Mouse (Mus musculus) neural tube, embryonic 15.5 days (tissue): ENCODE data around the gene Pex14. TPM values are rescaled to one million over a fixed set of nuclear protein-coding genes. Genes with fewer than 3 reads are reported as not detected.
A peak's percentile ranks its signal among the peaks of the same experiment; 100 is the strongest.

Experiments
- ATAC-seq: fragments of 200-750 bp; cut with Nextera tagmentation; 2 replicates; pipeline ENCODE4 v1.8.0; 2017; ENCODE audit warnings: mild to moderate bottlenecking, moderate TSS enrichment, moderate library complexity; ENCODE audit not compliant: low FRiP score
- H3K27ac ChIP-seq: fragments of 300-500 bp; sonication (generic); replicated peaks from 2 replicates; pipeline ENCODE4 v1.5.1; 2015; ENCODE audit warnings: mild to moderate bottlenecking, inconsistent platforms
- H3K27me3 ChIP-seq: fragments of 300-500 bp; sonication (generic); replicated peaks from 2 replicates; pipeline ENCODE4 v1.6.1; 2015; ENCODE audit warnings: inconsistent platforms
- H3K36me3 ChIP-seq: fragments of 300-500 bp; sonication (generic); 2 replicates; pipeline ENCODE4 v1.6.1; 2015; ENCODE audit warnings: inconsistent platforms
- H3K4me1 ChIP-seq: fragments of 300-500 bp; sonication (generic); 2 replicates; pipeline ENCODE4 v1.6.1; 2015; ENCODE audit warnings: inconsistent platforms
- H3K4me2 ChIP-seq: fragments of 300-500 bp; sonication (generic); 2 replicates; pipeline ENCODE4 v1.6.1; 2015; ENCODE audit warnings: inconsistent platforms, mild to moderate bottlenecking, moderate library complexity
- H3K4me3 ChIP-seq: fragments of 300-500 bp; sonication (generic); replicated peaks from 2 replicates; pipeline ENCODE4 v1.5.1; 2015; ENCODE audit warnings: mild to moderate bottlenecking, inconsistent platforms
- H3K9ac ChIP-seq: fragments of 300-500 bp; sonication (generic); replicated peaks from 2 replicates; pipeline ENCODE4 v1.6.1; 2015; ENCODE audit warnings: mild to moderate bottlenecking, inconsistent platforms
- H3K9me3 ChIP-seq: fragments of 300-500 bp; sonication (generic); replicated peaks from 2 replicates; pipeline ENCODE4 v1.6.1; 2016; ENCODE audit warnings: inconsistent platforms
- WGBS: fragments of 180-500 bp; shearing (Covaris S2); methylation state at CpG from one replicate; pipeline ENCODE4 v1.1.7; 2015; ENCODE audit warnings: mixed read lengths; 5-methylcytosine and 5-hydroxymethylcytosine counted together
- polyA plus RNA-seq: library from polyadenylated mRNA; unstranded; fragments of >200 nt; fragmentation: Nextera tagmentation; extraction: Ambion mirVana; gene quantifications from 2 replicates; pipeline ENCODE4 v1.2.1, GENCODE M21; 2015

Pex14 gene
- polyA plus RNA-seq, 1 experiment from 2014 or later: 60.0 TPM

DNA sequence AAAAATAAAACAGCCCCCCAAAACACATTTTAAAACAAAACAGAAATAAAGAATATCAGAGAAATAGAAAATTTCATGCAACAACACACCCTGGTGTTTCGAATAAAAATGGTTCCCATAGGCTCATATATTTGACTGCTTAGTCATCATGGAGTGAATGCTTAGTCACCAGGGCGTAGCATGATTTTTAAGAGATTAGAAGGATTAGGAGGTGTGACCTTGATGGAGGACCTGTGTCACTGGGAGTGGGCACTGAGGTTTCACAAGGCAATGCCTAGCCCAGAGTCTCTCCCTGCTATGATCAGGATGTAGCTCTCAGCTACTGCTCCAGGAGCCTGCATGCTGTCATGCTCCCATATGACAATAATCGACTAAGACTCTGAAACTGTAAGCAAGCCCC is 93.6 kb downstream of the Pex14 start:
- no peak overlapping the region for H3K27ac ChIP-seq
- H3K27me3 ChIP-seq: no peaks in the 10 kb centered on the region
- no peak overlapping the region for H3K4me3 ChIP-seq
- 98% methylated on average over 3 of the region's 3 CpGs for WGBS
- ATAC-seq: no peak
- no peak overlapping the region for H3K9ac ChIP-seq
- H3K36me3 ChIP-seq: no peaks in the 10 kb centered on the region
- no peaks in the 10 kb centered on the region for H3K9me3 ChIP-seq
- no peaks in the 10 kb centered on the region for H3K4me1 ChIP-seq
- H3K4me2 ChIP-seq: no peak overlapping the region

DNA sequence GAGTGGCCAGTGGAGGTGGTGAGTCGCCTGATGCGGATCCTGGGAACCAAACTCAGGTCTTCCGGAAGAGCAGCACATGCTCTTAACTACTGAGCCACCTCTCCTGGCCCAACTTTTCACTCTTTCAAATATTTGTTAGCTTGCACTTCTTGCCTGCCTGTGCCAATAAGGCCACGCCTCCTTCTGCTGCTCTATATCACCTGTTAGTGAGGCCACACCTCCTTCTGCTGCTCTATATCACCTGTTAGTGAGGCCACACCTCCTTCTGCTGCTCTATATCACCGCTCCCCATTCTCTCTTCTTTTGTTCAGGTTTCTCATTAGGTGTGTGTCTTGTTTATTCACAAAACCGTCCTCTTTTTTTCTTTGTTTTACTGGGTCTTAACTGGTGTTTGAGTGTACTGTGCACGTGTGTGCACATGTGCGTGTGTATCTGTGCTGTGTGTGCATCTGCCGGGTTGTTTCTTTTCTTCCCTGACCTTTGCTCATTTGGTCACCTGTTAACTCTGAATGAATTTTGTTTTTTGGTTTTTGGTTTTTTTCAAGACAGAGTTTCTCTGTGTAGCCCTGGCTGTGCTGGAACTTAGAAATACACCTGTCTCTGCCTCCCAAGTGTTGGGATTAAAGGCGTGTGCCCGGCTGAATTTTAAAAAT is 97.1 kb downstream of the Pex14 start:
- Histone ChIP-seq H3K4me2 (no peak overlapping the region), H3K27ac (no peak overlapping the region), H3K4me3 (no peak overlapping the region), H3K36me3 (no peaks in the 10 kb centered on the region), H3K9me3 (no peaks in the 10 kb centered on the region), H3K27me3 (no peaks in the 10 kb centered on the region), H3K4me1 (no peaks in the 10 kb centered on the region), H3K9ac (no peak overlapping the region)
- ATAC-seq: no peak
- WGBS: 93% methylated on average over 11 of the region's 11 CpGs

DNA sequence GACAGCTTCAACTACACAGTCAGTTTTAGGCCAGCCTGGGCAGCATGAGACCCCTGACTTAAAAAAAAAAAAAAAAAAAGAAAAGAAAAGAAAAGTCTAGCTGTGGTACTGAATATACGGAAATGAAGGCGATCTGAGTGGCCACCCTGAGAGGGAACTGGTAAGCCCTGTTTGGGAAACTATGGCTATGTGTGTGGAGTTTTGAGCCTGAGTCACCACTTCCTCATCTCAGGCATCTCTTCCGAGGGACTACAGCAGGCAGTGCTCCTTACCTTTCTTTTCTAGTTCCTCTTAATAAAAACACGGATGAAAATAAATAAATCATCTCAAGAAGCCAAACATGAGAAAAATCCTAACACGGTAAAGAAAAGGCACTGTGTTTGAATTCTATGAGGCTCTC is 98.2 kb downstream of the Pex14 start:
- H3K27me3 ChIP-seq: no peaks in the 10 kb centered on the region
- H3K27ac ChIP-seq: no peak overlapping the region
- H3K4me2 ChIP-seq: no peak overlapping the region
- H3K4me1 ChIP-seq: no peaks in the 10 kb centered on the region
- no peaks in the 10 kb centered on the region for H3K9me3 ChIP-seq
- ATAC-seq: no peak
- H3K4me3 ChIP-seq: no peak overlapping the region
- H3K9ac ChIP-seq: no peak overlapping the region
- no peaks in the 10 kb centered on the region for H3K36me3 ChIP-seq
- WGBS: 87% methylated on average over 5 of the region's 5 CpGs

DNA sequence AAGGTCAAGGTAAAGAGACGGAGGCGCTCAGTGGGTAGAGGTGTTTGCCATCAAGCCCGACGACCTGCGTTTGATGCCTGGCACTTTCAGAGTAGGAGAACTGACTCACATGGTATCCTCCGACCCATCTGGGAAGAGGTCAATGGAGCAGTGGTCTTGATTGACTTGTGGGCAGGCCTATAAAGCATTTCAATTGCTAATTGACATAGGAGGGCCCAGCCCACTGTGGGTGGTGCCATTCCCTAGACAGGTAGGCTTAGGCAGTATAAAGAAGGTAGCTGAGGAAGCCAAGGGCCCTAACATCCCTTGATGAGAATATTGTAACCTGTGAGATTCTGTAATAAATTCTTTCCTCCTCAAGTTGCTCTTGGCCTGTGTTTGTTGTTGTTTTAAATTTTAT is 98.9 kb downstream of the Pex14 start:
- ATAC-seq: no peak
- H3K27ac ChIP-seq: no peak overlapping the region
- H3K4me3 ChIP-seq: no peak overlapping the region
- no peaks in the 10 kb centered on the region for H3K27me3 ChIP-seq
- no peaks in the 10 kb centered on the region for H3K4me1 ChIP-seq
- H3K9me3 ChIP-seq: no peaks in the 10 kb centered on the region
- WGBS: 93% methylated on average over 6 of the region's 6 CpGs
- no peak overlapping the region for H3K9ac ChIP-seq
- no peaks in the 10 kb centered on the region for H3K36me3 ChIP-seq
- H3K4me2 ChIP-seq: no peak overlapping the region

DNA sequence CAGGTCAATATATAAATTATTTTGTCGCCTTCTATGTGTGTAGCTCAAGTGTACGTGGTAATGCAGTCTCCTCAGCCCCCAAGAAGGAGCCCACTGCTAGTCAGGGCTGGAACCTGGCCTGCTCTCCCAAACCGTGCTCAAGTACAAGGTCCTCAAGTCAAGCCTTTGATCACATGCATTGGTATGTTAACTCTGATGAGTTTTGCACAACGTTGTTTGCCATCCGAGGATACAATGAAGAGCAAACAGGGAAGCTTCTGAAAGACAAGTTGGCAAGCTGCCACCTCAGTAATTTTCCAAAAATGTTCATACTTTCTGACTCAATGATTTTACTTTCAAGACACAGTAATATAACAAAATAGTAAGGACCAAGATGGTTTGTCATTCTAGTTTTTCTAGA is 105.7 kb downstream of the Pex14 start:
- 78% methylated on average over 5 of the region's 5 CpGs for WGBS
- no peak overlapping the region for H3K9ac ChIP-seq
- no peak overlapping the region for H3K27ac ChIP-seq
- H3K4me2 ChIP-seq: no peak overlapping the region
- no peak for ATAC-seq
- H3K36me3 ChIP-seq: no peaks in the 10 kb centered on the region
- peaks cover 17% of the 10 kb centered on the region for H3K4me1 ChIP-seq
- H3K9me3 ChIP-seq: no peaks in the 10 kb centered on the region
- no peak overlapping the region for H3K4me3 ChIP-seq
- no peaks in the 10 kb centered on the region for H3K27me3 ChIP-seq

DNA sequence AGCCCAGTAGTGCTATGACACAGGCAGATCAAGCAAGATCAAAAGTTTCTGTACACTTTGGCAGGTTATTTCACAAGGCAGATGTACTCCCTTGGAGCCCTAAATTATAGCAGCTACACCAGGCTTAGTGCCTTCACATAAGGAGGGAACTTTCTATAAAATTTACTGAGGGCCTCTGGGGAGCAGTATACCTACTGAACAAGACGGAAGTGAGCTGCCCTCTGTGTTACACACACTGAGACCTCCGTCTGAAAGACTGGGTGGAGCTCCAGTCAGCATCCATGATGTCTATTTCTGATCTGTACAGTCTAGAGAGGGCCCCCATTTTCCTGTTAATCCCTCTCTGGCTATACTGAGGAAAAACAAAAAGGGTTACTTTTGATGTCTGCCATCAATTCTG is 109.6 kb downstream of the Pex14 start:
- 20% methylated on average over 2 of the region's 2 CpGs for WGBS
- no peaks in the 10 kb centered on the region for H3K9me3 ChIP-seq
- H3K4me2 ChIP-seq: no peak overlapping the region
- H3K9ac ChIP-seq: no peak overlapping the region
- ATAC-seq: 0 out of 2 replicates have a peak, but pooled peaks have one; percentile 37
- no peaks in the 10 kb centered on the region for H3K27me3 ChIP-seq
- H3K27ac ChIP-seq: peak overlapping the region; percentile 56
- H3K4me3 ChIP-seq: no peak overlapping the region
- H3K36me3 ChIP-seq: no peaks in the 10 kb centered on the region
- H3K4me1 ChIP-seq: peaks cover 57% of the 10 kb centered on the region

DNA sequence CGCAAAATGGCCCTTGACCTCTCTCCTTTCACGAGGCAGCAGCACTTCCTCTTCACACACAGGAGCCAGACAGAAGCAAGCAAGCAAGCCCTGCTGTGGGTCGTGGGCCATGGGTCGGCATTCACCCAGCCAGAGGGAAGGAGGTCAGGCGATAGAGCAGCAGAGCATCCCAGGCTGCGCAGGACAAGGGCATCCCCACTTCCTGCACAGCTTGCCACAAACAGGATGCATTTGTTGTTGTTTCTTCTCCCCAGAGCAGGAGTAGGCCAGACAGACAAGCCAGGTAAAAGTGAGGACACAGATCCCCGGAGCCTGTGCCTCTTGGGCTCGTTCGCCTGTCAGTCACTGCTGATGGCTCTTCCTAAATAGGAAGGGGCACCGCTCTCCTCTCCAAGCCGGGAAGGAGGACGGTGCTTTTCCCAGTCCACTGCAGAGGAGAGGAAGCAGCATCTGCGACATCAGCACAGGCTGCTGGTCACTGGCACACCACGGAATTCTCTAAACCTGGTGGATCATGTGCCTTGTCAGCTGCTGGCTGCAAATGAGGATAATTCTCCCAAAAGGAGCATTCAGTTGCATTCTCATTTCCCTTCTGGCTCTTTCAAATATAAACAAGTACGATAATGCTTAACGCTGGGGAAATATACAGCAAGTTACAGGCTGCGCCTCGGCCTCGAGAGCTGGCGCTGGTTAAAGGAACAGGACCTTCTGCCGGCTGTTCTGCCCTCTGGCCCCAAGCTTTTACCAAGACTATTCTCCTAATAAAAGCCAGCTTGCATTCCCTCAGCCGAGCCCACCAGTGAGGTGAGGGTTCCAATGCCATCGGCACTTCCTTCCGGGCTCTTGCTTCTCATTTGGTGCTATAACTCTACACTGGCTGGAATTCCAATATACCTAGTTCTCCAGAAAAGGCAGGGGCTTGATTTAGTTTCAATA is 113.9 kb downstream of the Pex14 start:
- H3K9ac ChIP-seq: no peak overlapping the region
- H3K27ac ChIP-seq: peak overlapping the region; percentile 81
- H3K4me1 ChIP-seq: peaks cover 84% of the 10 kb centered on the region
- no peaks in the 10 kb centered on the region for H3K36me3 ChIP-seq
- H3K4me3 ChIP-seq: no peak overlapping the region
- WGBS: 41% methylated on average over 24 of the region's 24 CpGs
- no peaks in the 10 kb centered on the region for H3K27me3 ChIP-seq
- no peak for ATAC-seq
- peak overlapping the region; percentile 0; the same call in 1 of the 2 replicates for H3K4me2 ChIP-seq
- H3K9me3 ChIP-seq: no peaks in the 10 kb centered on the region

DNA sequence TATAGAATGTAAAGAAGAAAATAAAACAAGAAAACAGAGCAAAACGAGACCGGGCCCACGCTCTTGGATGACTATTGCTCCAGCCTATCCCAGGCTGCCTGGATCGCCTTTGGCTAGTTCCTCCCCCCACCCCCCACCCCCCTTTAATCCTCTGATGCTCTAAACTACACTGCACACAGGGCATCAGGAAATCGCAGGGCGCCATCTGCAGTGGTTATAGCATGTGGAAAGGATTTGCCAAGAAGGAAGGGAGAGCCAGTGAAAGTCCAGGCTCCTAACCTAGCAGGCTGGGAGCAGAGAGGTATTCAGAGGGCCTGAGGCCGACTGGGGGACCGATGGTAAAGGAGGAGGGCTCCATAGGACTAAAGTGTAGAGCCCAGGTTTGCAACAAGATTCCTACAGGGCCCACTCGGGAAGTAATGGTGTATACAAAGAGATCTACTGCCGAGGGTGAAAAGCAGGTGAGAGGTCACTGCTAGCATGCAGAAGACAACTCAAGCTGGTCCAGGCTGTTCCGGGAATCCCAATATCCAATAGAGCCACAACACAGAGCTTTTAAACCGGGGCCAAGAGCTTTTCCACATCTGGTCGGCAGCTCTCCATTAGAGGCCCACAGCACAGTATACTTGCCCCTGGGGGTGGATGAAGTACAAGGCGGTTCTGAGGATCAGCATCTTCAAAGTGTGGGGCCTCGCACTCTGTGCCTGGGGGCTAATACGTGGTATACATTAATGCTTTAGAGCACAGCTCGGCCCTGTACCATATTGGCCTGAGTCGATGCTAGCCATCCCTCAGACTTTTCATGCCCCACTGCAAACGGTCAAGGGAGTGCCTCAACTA is 114.8 kb downstream of the Pex14 start:
- Histone ChIP-seq H3K4me2 (no peak overlapping the region), H3K9me3 (no peaks in the 10 kb centered on the region), H3K9ac (no peak overlapping the region), H3K36me3 (no peaks in the 10 kb centered on the region), H3K4me3 (no peak overlapping the region), H3K4me1 (peaks cover 80% of the 10 kb centered on the region), H3K27me3 (no peaks in the 10 kb centered on the region), H3K27ac (peak overlapping the region; percentile 81)
- ATAC-seq: 0 out of 2 replicates have a peak, but pooled peaks have one; percentile 21
- WGBS: 53% methylated on average over 19 of the region's 19 CpGs

DNA sequence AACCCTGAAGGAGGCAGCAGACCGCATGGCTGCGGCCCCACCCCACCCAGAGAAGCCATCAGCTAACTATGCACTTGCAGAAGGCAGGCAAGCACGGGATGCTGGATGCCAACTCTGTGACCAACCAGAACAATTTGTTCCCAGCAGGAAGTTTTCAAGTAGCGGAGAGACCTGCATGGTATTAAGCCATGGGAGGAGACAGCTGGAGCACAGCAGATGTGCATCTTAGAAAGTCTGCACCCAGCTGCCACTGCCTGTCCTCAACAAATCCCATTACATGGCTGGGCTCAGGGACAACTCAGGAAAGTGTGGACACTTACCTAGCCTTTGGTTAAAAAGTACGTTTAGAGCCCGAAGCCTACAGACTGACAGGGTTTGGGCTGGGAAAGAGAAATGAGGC is 117.4 kb downstream of the Pex14 start:
- 59% methylated on average over 6 of the region's 6 CpGs for WGBS
- ATAC-seq: no peak

DNA sequence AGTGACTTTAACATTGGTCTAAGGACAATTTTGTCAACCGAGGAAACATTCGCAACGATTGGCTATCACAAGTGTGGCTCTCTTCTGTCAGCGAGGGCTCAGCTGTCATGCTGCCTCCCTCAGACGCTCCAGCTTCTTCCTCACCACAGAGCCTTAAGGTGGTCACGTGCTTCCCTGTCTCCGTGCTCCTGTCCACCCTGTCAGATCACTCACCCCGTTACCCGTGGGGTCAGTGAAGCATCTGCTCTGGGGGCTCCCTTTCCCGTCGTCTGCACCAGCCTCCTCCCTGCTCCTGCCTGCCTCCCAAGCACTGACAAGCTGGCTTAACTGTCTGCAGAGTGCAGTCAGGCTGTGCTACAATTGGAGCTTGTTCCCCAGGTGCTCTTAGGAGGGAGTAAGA is 119.8 kb downstream of the Pex14 start:
- no peak overlapping the region for H3K9ac ChIP-seq
- H3K27me3 ChIP-seq: no peaks in the 10 kb centered on the region
- H3K4me3 ChIP-seq: no peak overlapping the region
- H3K36me3 ChIP-seq: no peaks in the 10 kb centered on the region
- H3K4me1 ChIP-seq: peaks cover 55% of the 10 kb centered on the region
- no peak overlapping the region for H3K4me2 ChIP-seq
- no peaks in the 10 kb centered on the region for H3K9me3 ChIP-seq
- 55% methylated on average over 11 of the region's 11 CpGs for WGBS
- no peak for ATAC-seq
- no peak overlapping the region for H3K27ac ChIP-seq

More for the DNA sequence above, 117.4 kb downstream of the Pex14 start:
- Histone ChIP-seq H3K4me1 (peaks cover 73% of the 10 kb centered on the region), H3K4me2 (no peak overlapping the region), H3K9me3 (no peaks in the 10 kb centered on the region), H3K9ac (no peak overlapping the region), H3K4me3 (no peak overlapping the region), H3K27me3 (no peaks in the 10 kb centered on the region), H3K36me3 (no peaks in the 10 kb centered on the region), H3K27ac (no peak overlapping the region)

DNA sequence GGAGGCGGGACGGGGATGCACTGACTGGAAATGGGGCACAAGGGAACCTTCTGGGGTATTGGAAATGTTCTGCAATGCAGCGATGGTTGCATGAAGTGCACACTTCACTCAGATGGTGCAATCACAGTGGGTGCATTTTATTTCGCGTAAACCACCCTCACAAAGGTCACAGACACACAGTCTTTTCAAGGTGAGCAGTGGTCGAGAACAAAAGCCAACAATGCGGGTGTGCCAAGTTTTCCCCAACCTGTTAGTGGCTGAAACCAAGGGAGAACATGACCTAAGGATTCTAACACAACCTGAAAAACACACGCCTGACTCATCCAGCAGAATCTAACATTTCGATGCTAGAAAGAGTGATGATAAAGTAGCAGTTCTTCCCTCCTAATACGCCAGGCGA is 120.8 kb downstream of the Pex14 start:
- H3K9ac ChIP-seq: no peak overlapping the region
- peak overlapping the region; percentile 33; the same call in 1 of the 2 replicates for H3K27ac ChIP-seq
- H3K4me1 ChIP-seq: peaks cover 52% of the 10 kb centered on the region
- no peak overlapping the region for H3K4me2 ChIP-seq
- no peaks in the 10 kb centered on the region for H3K36me3 ChIP-seq
- no peak overlapping the region for H3K4me3 ChIP-seq
- no peak for ATAC-seq
- H3K9me3 ChIP-seq: no peaks in the 10 kb centered on the region
- WGBS: 75% methylated on average over 11 of the region's 11 CpGs
- H3K27me3 ChIP-seq: no peaks in the 10 kb centered on the region
